Comparison of ENCODE assay signal across 8 mouse cellular contexts in the genomic region with DNA sequence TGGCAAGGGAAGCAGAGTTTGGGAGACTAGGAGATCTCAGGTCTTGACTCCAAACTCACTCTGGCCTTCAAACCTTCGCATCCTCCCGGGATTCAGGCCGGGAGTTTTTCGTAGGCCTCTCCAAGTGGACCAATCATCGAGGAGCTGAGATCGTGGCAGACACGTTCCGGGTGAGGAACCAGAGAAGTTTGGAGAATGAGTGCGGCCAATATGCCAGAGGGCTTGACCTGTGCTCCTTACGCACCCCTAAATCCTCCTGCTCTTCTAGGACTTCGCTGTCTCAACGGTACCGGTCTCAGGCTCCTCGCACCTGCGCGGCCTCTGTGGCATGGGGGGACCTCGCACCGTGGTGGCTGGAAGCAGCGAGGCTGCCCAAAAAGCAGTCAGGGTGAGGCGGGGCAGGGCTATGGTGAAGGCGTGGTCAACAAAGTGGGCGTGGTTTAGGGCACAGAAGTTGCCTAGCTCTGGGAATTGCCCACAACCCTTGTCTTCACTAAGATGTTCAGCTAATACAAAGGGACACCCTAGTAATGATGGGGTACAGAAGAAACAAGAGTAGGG. TPM values are rescaled to one million over a fixed set of nuclear protein-coding genes. Genes with fewer than 3 reads are reported as not detected.
DNase-seq lines count a peak whose midpoint lies in the region; ATAC-seq and TF ChIP-seq lines count a peak whose summit lies in the region.

No protein-coding gene starts in this region.

- H3K9me3 ChIP-seq in embryonic facial prominence, embryonic 10.5 days, result no peaks in the 10 kb centered on the region
- H3K9me3 ChIP-seq in hindbrain, embryonic 15.5 days, result no peaks in the 10 kb centered on the region
- no peaks in the 10 kb centered on the region for H3K9me3 ChIP-seq in lung, embryonic 14.5 days (ENCODE audit: low read depth, low read length)

- DNase-seq in cerebellum, adult 8-10 months, result peak; percentile 31
- DNase-seq in cerebellum, adult 11 months, result no peak
- no peak for DNase-seq in embryonic facial prominence, embryonic 10.5 days (ENCODE audit: low spot score)
- DNase-seq in lung, embryonic 14.5 days, result no peak
- DNase-seq in left cerebral cortex, postnatal 25 days (ENCODE audit: low spot score in 2 of 2), result no peak
- no peak for DNase-seq in thymus, adult 18-20 months
- no peak for DNase-seq in frontal cortex, postnatal 10 days (ENCODE audit: low spot score in 2 of 2)

- H3K27me3 ChIP-seq in embryonic facial prominence, embryonic 10.5 days (replicated peaks; ENCODE audit: low read depth, poor library complexity, severe bottlenecking), result peaks cover 33% of the 10 kb centered on the region
- peaks cover 21% of the 10 kb centered on the region for H3K27me3 ChIP-seq in hindbrain, embryonic 15.5 days
- 0 out of 2 replicates have a peak, but pooled peaks cover 5% of the 10 kb centered on the region for H3K27me3 ChIP-seq in lung, embryonic 14.5 days (ENCODE audit: insufficient read depth, low read length)

- peaks cover 64% of the 10 kb centered on the region for H3K36me3 ChIP-seq in embryonic facial prominence, embryonic 10.5 days (replicated peaks)
- peaks cover 8% of the 10 kb centered on the region; the same call in 1 of the 2 replicates for H3K36me3 ChIP-seq in hindbrain, embryonic 15.5 days
- H3K36me3 ChIP-seq in lung, embryonic 14.5 days (ENCODE audit: insufficient read depth), result peaks cover 58% of the 10 kb centered on the region

- H3K27ac ChIP-seq in embryonic facial prominence, embryonic 10.5 days (replicated peaks), result no peak overlapping the region
- H3K27ac ChIP-seq in hindbrain, embryonic 15.5 days (replicated peaks), result no peak overlapping the region
- H3K27ac ChIP-seq in lung, embryonic 14.5 days (ENCODE audit: low read depth), result no peak overlapping the region

- peak overlapping the region; percentile 89 for H3K4me3 ChIP-seq in embryonic facial prominence, embryonic 10.5 days
- H3K4me3 ChIP-seq in hindbrain, embryonic 15.5 days, result peak overlapping the region; percentile 84
- peak overlapping the region; percentile 84 for H3K4me3 ChIP-seq in lung, embryonic 14.5 days (ENCODE audit: low read depth, low read length)

- H3K4me1 ChIP-seq in embryonic facial prominence, embryonic 10.5 days, result peaks cover 56% of the 10 kb centered on the region
- peaks cover 37% of the 10 kb centered on the region for H3K4me1 ChIP-seq in hindbrain, embryonic 15.5 days (replicated peaks)
- H3K4me1 ChIP-seq in lung, embryonic 14.5 days (ENCODE audit: insufficient read depth), result peaks cover 10% of the 10 kb centered on the region

- WGBS in embryonic facial prominence, embryonic 10.5 days, result 58% methylated on average over 22 of the region's 22 CpGs
- 57% methylated on average over 22 of the region's 22 CpGs for WGBS in hindbrain, embryonic 15.5 days
- WGBS in lung, embryonic 14.5 days, result 60% methylated on average over 22 of the region's 22 CpGs

- intact Hi-C loops in left cerebral cortex, postnatal 25 days (cut with DNase I), result no loop called here

- peak overlapping the region; percentile 75 for H3K4me2 ChIP-seq in hindbrain, embryonic 15.5 days
- H3K4me2 ChIP-seq in lung, embryonic 14.5 days, result peak overlapping the region; percentile 97

- ATAC-seq in hindbrain, embryonic 15.5 days (ENCODE audit: low FRiP score, low read depth), result no peak
- ATAC-seq in lung, embryonic 14.5 days (ENCODE audit: insufficient read depth), result no peak

- H3K9ac ChIP-seq in hindbrain, embryonic 15.5 days, result peak overlapping the region; percentile 80
- peak overlapping the region; percentile 83 for H3K9ac ChIP-seq in lung, embryonic 14.5 days

- TF ChIP-seq CTCF in lung, embryonic 14.5 days (IDR thresholded peaks at IDR 0.05; ENCODE audit: low read depth), result no peak

RNA-seq across cellular contexts. Expression of a gene that starts 2.0 kb away (rescaled TPM):
- polyA plus RNA-seq in embryonic facial prominence, embryonic 10.5 days (2016; fragmentation: Nextera tagmentation; extraction: Ambion mirVana), result 482 and 503 TPM in 2 replicates
- polyA plus RNA-seq in hindbrain, embryonic 15.5 days (2015; fragmentation: Nextera tagmentation; extraction: Ambion mirVana), result 349 and 367 TPM in 2 replicates
- 319 and 338 TPM in 2 replicates for polyA plus RNA-seq in lung, embryonic 14.5 days (2014; fragmentation: Nextera tagmentation; extraction: Ambion mirVana)
- 10 to 100 TPM; 12.1 to 12.5 TPM for total RNA-seq in left cerebral cortex, postnatal 25 days (2021)

RNA-seq across cellular contexts. Expression of a gene that starts 4.4 kb away (rescaled TPM):
- 0.31 and 0.35 TPM in 2 replicates for polyA plus RNA-seq in embryonic facial prominence, embryonic 10.5 days (2016; fragmentation: Nextera tagmentation; extraction: Ambion mirVana)
- 0.18 TPM in 1 of 2 replicates, not detected in the other for polyA plus RNA-seq in hindbrain, embryonic 15.5 days (2015; fragmentation: Nextera tagmentation; extraction: Ambion mirVana)
- polyA plus RNA-seq in lung, embryonic 14.5 days (2014; fragmentation: Nextera tagmentation; extraction: Ambion mirVana), result 0.38 TPM in 1 of 2 replicates, not detected in the other
- total RNA-seq in left cerebral cortex, postnatal 25 days (2021), result not detected

RNA-seq across cellular contexts. Expression of a gene that starts 5.2 kb away (rescaled TPM):
- polyA plus RNA-seq in embryonic facial prominence, embryonic 10.5 days (2016; fragmentation: Nextera tagmentation; extraction: Ambion mirVana), result 0.52 and 0.93 TPM in 2 replicates
- 0.22 and 0.25 TPM in 2 replicates for polyA plus RNA-seq in hindbrain, embryonic 15.5 days (2015; fragmentation: Nextera tagmentation; extraction: Ambion mirVana)
- polyA plus RNA-seq in lung, embryonic 14.5 days (2014; fragmentation: Nextera tagmentation; extraction: Ambion mirVana), result 0.95 and 1.4 TPM in 2 replicates
- not detected for total RNA-seq in left cerebral cortex, postnatal 25 days (2021)

RNA-seq across cellular contexts. Expression of a gene that starts 11.1 kb away (rescaled TPM):
- polyA plus RNA-seq in embryonic facial prominence, embryonic 10.5 days (2016; fragmentation: Nextera tagmentation; extraction: Ambion mirVana), result 190 and 191 TPM in 2 replicates
- 87.4 TPM in 2 replicates for polyA plus RNA-seq in hindbrain, embryonic 15.5 days (2015; fragmentation: Nextera tagmentation; extraction: Ambion mirVana)
- 67.1 and 73.6 TPM in 2 replicates for polyA plus RNA-seq in lung, embryonic 14.5 days (2014; fragmentation: Nextera tagmentation; extraction: Ambion mirVana)
- total RNA-seq in left cerebral cortex, postnatal 25 days (2021), result 10 to 100 TPM in 1 of 2 experiments, 1 to 10 TPM in 1; 9.9 to 11.6 TPM

RNA-seq across cellular contexts. Expression of a gene that starts 14.3 kb away (rescaled TPM):
- polyA plus RNA-seq in embryonic facial prominence, embryonic 10.5 days (2016; fragmentation: Nextera tagmentation; extraction: Ambion mirVana), result 3.9 and 4.4 TPM in 2 replicates
- 1.6 and 3.4 TPM in 2 replicates for polyA plus RNA-seq in hindbrain, embryonic 15.5 days (2015; fragmentation: Nextera tagmentation; extraction: Ambion mirVana)
- 4.2 and 4.6 TPM in 2 replicates for polyA plus RNA-seq in lung, embryonic 14.5 days (2014; fragmentation: Nextera tagmentation; extraction: Ambion mirVana)
- under 1 TPM; 0.76 to 0.96 TPM for total RNA-seq in left cerebral cortex, postnatal 25 days (2021)
